Comparison of ENCODE assay signal across 13 mouse cellular contexts in the genomic region with DNA sequence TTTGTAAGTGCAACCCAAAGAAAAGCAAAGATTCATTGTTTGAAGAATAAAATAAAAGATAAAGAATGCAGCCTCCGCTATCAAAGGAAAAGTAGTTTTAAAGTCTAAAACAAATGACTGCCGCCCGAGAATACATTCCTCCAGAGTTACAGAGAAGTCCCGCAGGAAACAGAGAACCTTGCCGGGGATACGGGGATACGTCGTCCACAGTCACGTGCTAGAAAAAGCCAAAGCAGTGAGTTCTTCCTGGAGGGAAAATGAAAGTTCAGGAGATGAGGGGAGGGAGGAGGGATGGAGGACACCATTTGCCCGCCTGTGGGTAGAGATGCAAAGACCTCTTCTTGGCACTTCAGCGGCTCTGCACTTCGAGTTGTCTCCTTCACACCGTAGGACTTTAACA.
A peak's percentile ranks its signal among the peaks of the same experiment; 100 is the strongest.
DNase-seq lines count a peak whose midpoint lies in the region; TF ChIP-seq lines count a peak whose summit lies in the region.
"Had no signal": no experiment of that assay in that cellular context is flagged by ENCODE, and none has a peak within 500 bp of the region (broad histone marks: within the 10 kb centered on the region; RNA-seq: fewer than 3 reads in every experiment).

No protein-coding gene starts in this region.

- H3K4me3 ChIP-seq in gastrocnemius, adult 2 months = peak overlapping the region; percentile 60
- H3K4me3 ChIP-seq in limb, embryonic 10.5 days = no peak overlapping the region
- H3K4me3 ChIP-seq: limb, embryonic 12.5 days; midbrain, embryonic 12.5 days had no signal

- intact Hi-C loops in gastrocnemius, adult 2 months (cut with DNase I) = no loop called here

- 79% methylated on average over 13 of the region's 13 CpGs for WGBS in limb, embryonic 10.5 days

- peak; percentile 17 for DNase-seq in gastrocnemius, adult 2 months
- DNase-seq in gastrocnemius, adult 8-10 months (ENCODE audit: low spot score in 2 of 2) = no peak
- DNase-seq in ovary, adult 18-20 months (ENCODE audit: low spot score) = peak; percentile 22
- DNase-seq in ovary, postnatal 10 days (ENCODE audit: low spot score) = no peak
- peak; percentile 24 for DNase-seq in limb, embryonic 10.5 days (ENCODE audit: low spot score)
- no peak for DNase-seq in thymus, postnatal 14 days
- DNase-seq in cerebellum, postnatal 14 days = no peak
- DNase-seq in urinary bladder, postnatal 10 days (ENCODE audit: low spot score) = no peak
- DNase-seq: cerebellum, postnatal 25 days; retina, postnatal 1 day; thymus, adult 18-20 months had no signal

- H3K9me3 ChIP-seq in limb, embryonic 10.5 days (replicated peaks) = no peaks in the 10 kb centered on the region
- H3K9me3 ChIP-seq: limb, embryonic 12.5 days; midbrain, embryonic 12.5 days had no signal

- no peaks in the 10 kb centered on the region for H3K27me3 ChIP-seq in limb, embryonic 10.5 days (ENCODE audit: low read depth, poor library complexity, severe bottlenecking)
- H3K27me3 ChIP-seq: limb, embryonic 12.5 days; midbrain, embryonic 12.5 days had no signal

- H3K36me3 ChIP-seq in limb, embryonic 10.5 days = no peaks in the 10 kb centered on the region
- H3K36me3 ChIP-seq: limb, embryonic 12.5 days; midbrain, embryonic 12.5 days had no signal

- TF ChIP-seq CTCF in gastrocnemius, adult 2 months (IDR thresholded peaks at IDR 0.05) = no peak

- H3K27ac ChIP-seq in gastrocnemius, adult 2 months = peak overlapping the region; percentile 54; the same call in 1 of the 2 replicates
- H3K27ac ChIP-seq in limb, embryonic 10.5 days = no peak overlapping the region
- H3K27ac ChIP-seq: limb, embryonic 12.5 days; midbrain, embryonic 12.5 days had no signal

- 0 out of 2 replicates have a peak, but pooled peaks cover 4% of the 10 kb centered on the region for H3K4me1 ChIP-seq in limb, embryonic 10.5 days
- H3K4me1 ChIP-seq: midbrain, embryonic 12.5 days had no signal

Comparison
In these comparisons a context has a peak if more than half of its experiments do, and no peak if none do; other contexts are left out.
1. DNase-seq: peak in gastrocnemius, adult 2 months (single experiment), ovary, adult 18-20 months (single experiment) and limb, embryonic 10.5 days (single experiment); none in gastrocnemius, adult 8-10 months (0 of 2), ovary, postnatal 10 days (single experiment), thymus, postnatal 14 days (single experiment), cerebellum, postnatal 14 days (0 of 2) and urinary bladder, postnatal 10 days (single experiment).